In genomic region chr12:54067419-54067818, GRCm38 (mm10) we compare ENCODE assay signal across 8 mouse cellular contexts.
DNase-seq lines count a peak whose midpoint lies in the region; ATAC-seq and TF ChIP-seq lines count a peak whose summit lies in the region.

No protein-coding gene starts in this region.

- WGBS in heart, embryonic 12.5 days: 30% methylated on average over 14 of the region's 14 CpGs
- 37% methylated on average over 14 of the region's 14 CpGs for WGBS in hindbrain, embryonic 11.5 days
- 31% methylated on average over 14 of the region's 14 CpGs for WGBS in liver, postnatal 0 days (ENCODE audit: insufficient replicate concordance)

- peak overlapping the region; percentile 49 for H3K4me3 ChIP-seq in heart, embryonic 12.5 days
- H3K4me3 ChIP-seq in hindbrain, embryonic 11.5 days (ENCODE audit: low read depth, low read length): peak overlapping the region; percentile 32; the same call in 1 of the 2 replicates
- peak overlapping the region; percentile 32 for H3K4me3 ChIP-seq in liver, postnatal 0 days (ENCODE audit: low read depth, low read length)

- no peak overlapping the region for H3K27ac ChIP-seq in heart, embryonic 12.5 days (ENCODE audit: poor library complexity, severe bottlenecking)
- no peak overlapping the region for H3K27ac ChIP-seq in hindbrain, embryonic 11.5 days (ENCODE audit: low read depth, low read length)
- H3K27ac ChIP-seq in liver, postnatal 0 days (ENCODE audit: low read depth): no peak overlapping the region

- H3K9me3 ChIP-seq in heart, embryonic 12.5 days (replicated peaks): no peaks in the 10 kb centered on the region
- H3K9me3 ChIP-seq in hindbrain, embryonic 11.5 days (ENCODE audit: control insufficient read depth, low read length): no peaks in the 10 kb centered on the region
- H3K9me3 ChIP-seq in liver, postnatal 0 days (ENCODE audit: low read length): no peaks in the 10 kb centered on the region

- peak overlapping the region; percentile 55; the same call in 1 of the 2 replicates for H3K9ac ChIP-seq in heart, embryonic 12.5 days
- no peak overlapping the region for H3K9ac ChIP-seq in hindbrain, embryonic 11.5 days (ENCODE audit: low read depth, low read length)
- H3K9ac ChIP-seq in liver, postnatal 0 days (replicated peaks): no peak overlapping the region

- no peak for TF ChIP-seq CTCF in liver, postnatal 0 days (IDR thresholded peaks at IDR 0.05; ENCODE audit: low read depth)

- H3K36me3 ChIP-seq in heart, embryonic 12.5 days: no peaks in the 10 kb centered on the region
- H3K36me3 ChIP-seq in hindbrain, embryonic 11.5 days (ENCODE audit: control insufficient read depth, insufficient read depth, low read length): no peaks in the 10 kb centered on the region
- H3K36me3 ChIP-seq in liver, postnatal 0 days (replicated peaks; ENCODE audit: insufficient read depth, low read length): no peaks in the 10 kb centered on the region

- H3K4me2 ChIP-seq in heart, embryonic 12.5 days: peak overlapping the region; percentile 86
- peak overlapping the region; percentile 55 for H3K4me2 ChIP-seq in hindbrain, embryonic 11.5 days (replicated peaks; ENCODE audit: low read depth, low read length)
- peak overlapping the region; percentile 58 for H3K4me2 ChIP-seq in liver, postnatal 0 days (ENCODE audit: low read depth, low read length)

- ATAC-seq in heart, embryonic 12.5 days (ENCODE audit: insufficient number of reproducible peaks, low FRiP score): no peak; the same call in 1 of the 2 replicates
- no peak for ATAC-seq in hindbrain, embryonic 11.5 days (ENCODE audit: low FRiP score)
- ATAC-seq in liver, postnatal 0 days: no peak

- peaks cover 8% of the 10 kb centered on the region for H3K4me1 ChIP-seq in heart, embryonic 12.5 days (replicated peaks)
- H3K4me1 ChIP-seq in hindbrain, embryonic 11.5 days (replicated peaks; ENCODE audit: control insufficient read depth, insufficient read depth, low read length): peaks cover 5% of the 10 kb centered on the region; the same call in 1 of the 2 replicates
- H3K4me1 ChIP-seq in liver, postnatal 0 days (ENCODE audit: insufficient read depth): peaks cover 9% of the 10 kb centered on the region; the same call in 1 of the 2 replicates

- TF ChIP-seq EP300 in liver, postnatal 0 days (IDR thresholded peaks at IDR 0.05; ENCODE audit: low read depth): no peak

- H3K27me3 ChIP-seq in heart, embryonic 12.5 days (replicated peaks): peaks cover 43% of the 10 kb centered on the region
- peaks cover 16% of the 10 kb centered on the region for H3K27me3 ChIP-seq in hindbrain, embryonic 11.5 days (ENCODE audit: control insufficient read depth, insufficient read depth, low read length)
- peaks cover 36% of the 10 kb centered on the region for H3K27me3 ChIP-seq in liver, postnatal 0 days (ENCODE audit: insufficient read depth, low read length)

- no peak for DNase-seq in heart, adult 8-10 months (ENCODE audit: low spot score)
- peak; percentile 35 for DNase-seq in ES-CJ7 (ENCODE audit: low read depth, low spot score)
- DNase-seq in hindbrain, embryonic 11.5 days (ENCODE audit: low spot score): no peak
- no peak for DNase-seq in liver, postnatal 0 days
- DNase-seq in adrenal gland, adult (ENCODE audit: inconsistent age in 2 of 2, low spot score in 1 of 2): no peak
- DNase-seq in adrenal gland, adult 2 months: no peak
- DNase-seq in right cerebral cortex, postnatal 25 days: no peak
